Mouse (Mus musculus): Measurements from ENCODE around the gene Cpm.

- TF ChIP-seq CTCF (IDR thresholded peaks at IDR 0.05): no peak
- no peak for TF ChIP-seq POLR2A (IDR thresholded peaks at IDR 0.05; ENCODE audit: insufficient read depth, low read depth, low read length)
Observed at GRCm38 (mm10) chr10:117602325-117603129, 26.8 kb upstream of the Cpm start.

All from heart, adult 2 months (tissue).